Mouse (Mus musculus): Measurements from ENCODE around the gene D430041D05Rik. TPM values are rescaled to one million over a fixed set of nuclear protein-coding genes. Genes with fewer than 3 reads are reported as not detected.

Gene D430041D05Rik
- total and polyA plus RNA-seq, 2 experiments from 2014 or later = 7.6 to 45.8 TPM

DNA sequence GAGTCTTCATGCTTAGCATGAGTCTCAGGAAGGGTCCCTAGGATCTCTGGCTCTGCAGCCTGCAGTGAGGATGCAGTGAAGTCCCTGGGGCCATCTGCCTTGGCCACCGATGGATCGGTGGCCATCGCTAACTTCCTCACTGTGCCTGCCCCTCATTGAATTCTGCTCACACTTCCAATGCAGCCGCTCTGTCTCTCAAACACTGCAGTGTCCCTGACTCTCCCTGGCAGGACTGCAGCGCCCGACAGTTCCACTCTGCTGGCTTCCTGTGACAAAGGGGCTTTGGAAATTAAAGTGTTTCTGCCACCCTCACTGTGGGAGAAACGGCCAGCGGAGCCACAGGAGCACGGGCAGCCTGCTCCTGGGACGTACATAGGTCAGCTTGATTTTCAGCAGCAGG is 192.7 kb downstream of the D430041D05Rik start:
- Histone ChIP-seq H3K4me2 (ENCODE audit: low read depth, low read length) (0 out of 2 replicates have a peak overlapping the region, but pooled peaks have one; percentile 13), H3K4me1 (ENCODE audit: insufficient read depth, low read length) (peaks cover 11% of the 10 kb centered on the region; the same call in 1 of the 2 replicates), H3K4me3 (ENCODE audit: low read length) (no peak overlapping the region), H3K36me3 (ENCODE audit: insufficient read depth, low read length) (peaks cover 12% of the 10 kb centered on the region; the same call in 1 of the 2 replicates), H3K27me3 (ENCODE audit: insufficient read depth, low read length) (no peaks in the 10 kb centered on the region), H3K27ac (peak overlapping the region; percentile 45), H3K9ac (replicated peaks; ENCODE audit: low read length) (no peak overlapping the region), H3K9me3 (ENCODE audit: low read length) (no peaks in the 10 kb centered on the region)
- ATAC-seq (peak; percentile 65; the same call in 1 of the 2 replicates), DNase-seq (ENCODE audit: low spot score) (peak; percentile 46)
- TF ChIP-seq CTCF (IDR thresholded peaks at IDR 0.05; ENCODE audit: low read depth) = no peak
- 21% methylated on average over 10 of the region's 10 CpGs for WGBS

DNA sequence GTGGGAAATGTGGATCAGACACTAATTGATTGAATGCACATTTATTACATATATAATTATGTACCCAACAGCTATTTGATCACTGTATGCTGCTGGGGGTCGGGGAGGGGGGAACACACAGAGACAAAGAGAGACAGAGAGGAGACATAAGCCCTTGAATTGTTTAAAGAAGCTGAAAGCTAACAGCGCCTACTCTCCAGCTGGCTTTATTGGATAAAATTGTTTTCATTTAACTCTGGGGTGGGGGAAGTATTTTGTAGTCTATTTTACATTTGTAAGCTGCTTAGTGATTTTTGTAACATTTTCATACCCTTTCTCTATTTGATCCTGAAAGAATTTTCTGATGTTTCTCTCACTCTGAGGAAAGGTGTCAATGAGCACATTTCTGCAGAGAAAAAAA is 201.4 kb downstream of the D430041D05Rik start:
- H3K9me3 ChIP-seq (ENCODE audit: low read length) = no peaks in the 10 kb centered on the region
- WGBS = 82% methylated on average over 2 of the region's 2 CpGs
- peaks cover 26% of the 10 kb centered on the region; the same call in 1 of the 2 replicates for H3K36me3 ChIP-seq (ENCODE audit: insufficient read depth, low read length)
- H3K4me1 ChIP-seq (ENCODE audit: insufficient read depth, low read length) = 0 out of 2 replicates have a peak, but pooled peaks cover 3% of the 10 kb centered on the region
- no peak overlapping the region for H3K4me3 ChIP-seq (ENCODE audit: low read length)
- H3K9ac ChIP-seq (replicated peaks; ENCODE audit: low read length) = no peak overlapping the region
- no peak for ATAC-seq
- H3K27me3 ChIP-seq (ENCODE audit: insufficient read depth, low read length) = no peaks in the 10 kb centered on the region
- H3K27ac ChIP-seq = no peak overlapping the region
- H3K4me2 ChIP-seq (ENCODE audit: low read depth, low read length) = no peak overlapping the region
- TF ChIP-seq CTCF (IDR thresholded peaks at IDR 0.05; ENCODE audit: low read depth) = no peak
- no peak for DNase-seq (ENCODE audit: low spot score)

DNA sequence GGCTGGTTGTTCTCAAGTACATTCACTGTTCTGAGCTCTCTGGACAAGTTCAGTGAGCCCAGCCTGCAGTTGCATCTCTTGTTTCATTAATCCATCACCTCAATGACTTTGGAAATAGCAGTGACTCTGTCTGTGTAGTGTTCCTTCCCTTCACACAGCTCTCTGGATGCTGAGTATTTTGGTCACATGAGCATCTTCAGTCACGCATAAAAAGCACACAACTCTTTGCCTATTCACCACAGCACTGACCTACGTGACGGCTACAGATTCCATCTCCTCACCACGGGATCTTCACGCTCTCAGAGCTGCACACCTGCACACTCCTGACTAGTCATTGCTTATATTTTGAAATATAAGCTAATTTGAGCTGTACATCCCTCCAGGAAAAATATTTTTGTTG is 202.4 kb downstream of the D430041D05Rik start:
- H3K9me3 ChIP-seq (ENCODE audit: low read length) = no peaks in the 10 kb centered on the region
- peaks cover 21% of the 10 kb centered on the region; the same call in 1 of the 2 replicates for H3K36me3 ChIP-seq (ENCODE audit: insufficient read depth, low read length)
- TF ChIP-seq CTCF (IDR thresholded peaks at IDR 0.05; ENCODE audit: low read depth) = no peak
- H3K27ac ChIP-seq = peak overlapping the region; percentile 11
- 0 out of 2 replicates have a peak, but pooled peaks cover 3% of the 10 kb centered on the region for H3K4me1 ChIP-seq (ENCODE audit: insufficient read depth, low read length)
- H3K4me3 ChIP-seq (ENCODE audit: low read length) = no peak overlapping the region
- H3K4me2 ChIP-seq (ENCODE audit: low read depth, low read length) = no peak overlapping the region
- ATAC-seq = peak; percentile 41
- H3K27me3 ChIP-seq (ENCODE audit: insufficient read depth, low read length) = no peaks in the 10 kb centered on the region
- WGBS = 43% methylated on average over 5 of the region's 5 CpGs
- H3K9ac ChIP-seq (replicated peaks; ENCODE audit: low read length) = no peak overlapping the region
- no peak for DNase-seq (ENCODE audit: low spot score)

DNA sequence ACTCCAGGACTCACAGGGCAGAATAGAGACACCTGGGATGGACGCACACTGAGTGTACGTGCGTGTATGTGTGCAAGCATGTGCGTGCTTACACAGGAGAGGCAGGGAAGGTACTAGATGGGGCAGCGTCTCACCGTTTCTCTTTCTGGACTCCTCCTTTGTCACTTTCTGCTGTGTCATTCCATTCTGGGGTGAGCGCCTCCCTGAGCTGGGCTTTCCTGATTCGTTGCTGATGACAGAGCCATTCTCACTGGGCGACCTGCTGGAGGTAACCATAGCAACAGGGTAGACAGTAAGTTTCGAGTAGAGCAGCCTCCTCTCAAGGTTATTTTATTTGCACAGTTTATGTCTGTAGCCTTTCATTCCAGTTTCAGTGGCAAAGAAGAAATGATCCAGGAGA is 202.9 kb downstream of the D430041D05Rik start:
- Histone ChIP-seq H3K36me3 (ENCODE audit: insufficient read depth, low read length) (peaks cover 16% of the 10 kb centered on the region; the same call in 1 of the 2 replicates), H3K4me1 (ENCODE audit: insufficient read depth, low read length) (0 out of 2 replicates have a peak, but pooled peaks cover 3% of the 10 kb centered on the region), H3K4me2 (ENCODE audit: low read depth, low read length) (no peak overlapping the region), H3K9me3 (ENCODE audit: low read length) (no peaks in the 10 kb centered on the region), H3K27ac (peak overlapping the region; percentile 11; the same call in 1 of the 2 replicates), H3K9ac (replicated peaks; ENCODE audit: low read length) (no peak overlapping the region), H3K4me3 (ENCODE audit: low read length) (no peak overlapping the region), H3K27me3 (ENCODE audit: insufficient read depth, low read length) (no peaks in the 10 kb centered on the region)
- ATAC-seq (peak; percentile 94), DNase-seq (ENCODE audit: low spot score) (peak; percentile 83)
- no peak for TF ChIP-seq CTCF (IDR thresholded peaks at IDR 0.05; ENCODE audit: low read depth)
- WGBS = 20% methylated on average over 10 of the region's 10 CpGs

DNA sequence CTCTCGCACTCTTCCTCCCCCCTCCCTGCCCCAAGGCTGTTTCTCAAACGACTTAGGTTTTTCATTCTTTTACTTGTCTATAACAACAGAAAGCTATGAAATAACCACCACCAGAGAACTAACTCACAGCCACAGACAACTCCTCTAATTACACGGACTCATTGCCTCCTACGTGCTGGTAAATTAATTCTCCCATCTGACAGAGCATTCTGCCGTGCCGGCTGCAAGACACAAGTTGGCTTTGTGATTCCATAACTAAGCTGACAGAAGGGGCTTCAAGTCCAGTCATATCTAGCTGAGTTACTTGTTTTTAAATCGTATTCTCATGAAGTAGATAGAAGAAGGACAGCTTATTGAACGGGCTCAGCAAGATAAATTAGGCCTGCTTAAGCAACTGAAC is 205.2 kb downstream of the D430041D05Rik start:
- no peaks in the 10 kb centered on the region for H3K27me3 ChIP-seq (ENCODE audit: insufficient read depth, low read length)
- 0 out of 2 replicates have a peak, but pooled peaks cover 3% of the 10 kb centered on the region for H3K4me1 ChIP-seq (ENCODE audit: insufficient read depth, low read length)
- peaks cover 6% of the 10 kb centered on the region; the same call in 1 of the 2 replicates for H3K36me3 ChIP-seq (ENCODE audit: insufficient read depth, low read length)
- no peak overlapping the region for H3K4me2 ChIP-seq (ENCODE audit: low read depth, low read length)
- TF ChIP-seq CTCF (IDR thresholded peaks at IDR 0.05; ENCODE audit: low read depth) = no peak
- no peak for DNase-seq (ENCODE audit: low spot score)
- 34% methylated on average over 8 of the region's 8 CpGs for WGBS
- no peak overlapping the region for H3K27ac ChIP-seq
- no peak overlapping the region for H3K9ac ChIP-seq (replicated peaks; ENCODE audit: low read length)
- no peak overlapping the region for H3K4me3 ChIP-seq (ENCODE audit: low read length)
- no peaks in the 10 kb centered on the region for H3K9me3 ChIP-seq (ENCODE audit: low read length)
- ATAC-seq = no peak

DNA sequence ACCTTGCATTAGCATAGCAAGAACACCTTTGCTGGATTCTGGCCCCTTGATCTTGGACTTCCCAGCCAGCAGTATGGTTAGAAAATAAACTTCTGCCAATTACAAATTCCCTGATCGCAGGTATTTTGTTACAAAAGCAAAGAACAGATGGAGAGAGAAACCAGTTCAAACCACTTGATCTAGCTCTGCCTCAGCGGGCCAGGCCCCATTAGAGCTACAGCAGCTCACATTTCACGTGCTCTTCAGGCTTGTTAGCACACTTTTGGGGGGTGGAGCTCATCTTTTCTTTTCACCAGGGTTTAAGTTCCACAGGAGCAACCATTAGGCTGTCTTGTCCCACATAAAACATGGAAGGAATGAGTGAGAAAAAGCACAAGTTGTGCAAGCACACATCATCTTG is 210.6 kb downstream of the D430041D05Rik start:
- H3K4me1 ChIP-seq (ENCODE audit: insufficient read depth, low read length) = no peaks in the 10 kb centered on the region
- H3K4me3 ChIP-seq (ENCODE audit: low read length) = no peak overlapping the region
- H3K27ac ChIP-seq = no peak overlapping the region
- no peak for ATAC-seq
- H3K36me3 ChIP-seq (ENCODE audit: insufficient read depth, low read length) = peaks cover 6% of the 10 kb centered on the region; the same call in 1 of the 2 replicates
- WGBS = 60% methylated on average over 3 of the region's 3 CpGs
- H3K9me3 ChIP-seq (ENCODE audit: low read length) = no peaks in the 10 kb centered on the region
- no peak for DNase-seq (ENCODE audit: low spot score)
- no peak overlapping the region for H3K9ac ChIP-seq (replicated peaks; ENCODE audit: low read length)
- TF ChIP-seq CTCF (IDR thresholded peaks at IDR 0.05; ENCODE audit: low read depth) = no peak
- H3K27me3 ChIP-seq (ENCODE audit: insufficient read depth, low read length) = no peaks in the 10 kb centered on the region
- no peak overlapping the region for H3K4me2 ChIP-seq (ENCODE audit: low read depth, low read length)

DNA sequence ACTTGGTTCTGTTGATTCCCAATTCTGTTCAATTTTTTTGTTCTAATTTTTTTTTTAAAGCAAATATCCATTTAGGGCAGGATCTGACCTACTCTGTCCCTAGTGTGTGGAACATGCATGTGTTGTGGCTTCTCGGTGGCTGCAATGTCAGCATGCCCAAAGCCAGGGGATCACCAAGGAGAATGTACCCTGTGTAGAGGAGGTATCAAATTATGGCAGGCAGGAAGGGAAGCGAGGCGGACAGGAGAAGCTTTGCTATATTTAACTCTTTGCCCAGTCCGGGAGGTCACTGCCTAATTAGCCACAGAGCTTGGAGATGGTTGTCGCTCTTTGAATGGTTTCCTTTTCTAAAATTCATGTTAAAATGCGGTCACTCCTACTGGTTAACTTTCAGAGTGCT is 212.6 kb downstream of the D430041D05Rik start:
- H3K4me3 ChIP-seq (ENCODE audit: low read length) = no peak overlapping the region

More for the DNA sequence above, 212.6 kb downstream of the D430041D05Rik start:
- Histone ChIP-seq H3K27me3 (ENCODE audit: insufficient read depth, low read length) (no peaks in the 10 kb centered on the region), H3K9me3 (ENCODE audit: low read length) (no peaks in the 10 kb centered on the region), H3K9ac (replicated peaks; ENCODE audit: low read length) (no peak overlapping the region), H3K4me1 (ENCODE audit: insufficient read depth, low read length) (no peaks in the 10 kb centered on the region), H3K4me2 (ENCODE audit: low read depth, low read length) (no peak overlapping the region), H3K27ac (no peak overlapping the region), H3K36me3 (ENCODE audit: insufficient read depth, low read length) (no peaks in the 10 kb centered on the region)
- no peak for ATAC-seq
- no peak for TF ChIP-seq CTCF (IDR thresholded peaks at IDR 0.05; ENCODE audit: low read depth)
- WGBS = 83% methylated on average over 6 of the region's 6 CpGs
- DNase-seq (ENCODE audit: low spot score) = no peak

Data from hindbrain, postnatal 0 days (tissue).